Comparison of ENCODE assay signal across 15 mouse cellular contexts in the genomic region with DNA sequence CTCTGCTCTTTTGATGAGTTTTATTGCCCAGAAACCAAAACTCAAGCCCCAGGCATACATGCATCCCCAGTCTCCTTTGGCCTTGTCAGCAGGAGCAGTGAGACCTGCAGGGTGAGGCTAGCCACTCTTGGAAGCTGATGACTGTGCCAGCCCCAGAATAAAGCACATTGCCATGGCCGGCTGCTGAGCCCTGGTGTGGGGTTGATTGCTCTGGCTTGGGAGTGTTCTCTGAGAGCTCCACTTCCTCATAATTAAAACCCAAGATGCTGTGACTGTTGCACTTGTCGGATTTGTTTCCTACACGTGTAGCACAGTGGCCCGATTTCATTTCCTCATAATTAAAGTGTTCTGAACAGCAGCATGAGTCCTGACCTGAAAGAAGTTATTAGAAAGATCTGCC.
"Had no signal": no experiment of that assay in that cellular context is flagged by ENCODE, and none has a peak within 500 bp of the region (broad histone marks: within the 10 kb centered on the region; RNA-seq: fewer than 3 reads in every experiment).

No protein-coding gene starts in this region.

- H3K4me1 ChIP-seq: limb, embryonic 15.5 days; liver, embryonic 12.5 days; midbrain, embryonic 13.5 days; neural tube, embryonic 12.5 days had no signal

- H3K36me3 ChIP-seq: limb, embryonic 15.5 days; liver, embryonic 12.5 days; midbrain, embryonic 13.5 days; neural tube, embryonic 12.5 days had no signal

- DNase-seq: kidney, adult 9 months; kidney, postnatal 36 days; layer of hippocampus, adult 9-11 months; layer of hippocampus, postnatal 36 days; lung, embryonic 14.5 days; lung, postnatal 10 days; lung, postnatal 4 days; spleen, adult 18-20 months; thymus, adult 2 months; thymus, postnatal 25 days had no signal

- H3K27me3 ChIP-seq: limb, embryonic 15.5 days; liver, embryonic 12.5 days; midbrain, embryonic 13.5 days; neural tube, embryonic 12.5 days had no signal

- ATAC-seq: liver, embryonic 12.5 days; midbrain, embryonic 13.5 days had no signal

- H3K9ac ChIP-seq: limb, embryonic 15.5 days; liver, embryonic 12.5 days; lung, embryonic 14.5 days; midbrain, embryonic 13.5 days; neural tube, embryonic 12.5 days had no signal

- H3K4me3 ChIP-seq: limb, embryonic 15.5 days; liver, embryonic 12.5 days; midbrain, embryonic 13.5 days; neural tube, embryonic 12.5 days had no signal

- H3K27ac ChIP-seq: kidney, postnatal 0 days; limb, embryonic 15.5 days; liver, embryonic 12.5 days; midbrain, embryonic 13.5 days; neural tube, embryonic 12.5 days had no signal

- H3K4me2 ChIP-seq: limb, embryonic 15.5 days; liver, embryonic 12.5 days; lung, embryonic 14.5 days; midbrain, embryonic 13.5 days; neural tube, embryonic 12.5 days had no signal

- H3K9me3 ChIP-seq: limb, embryonic 15.5 days; liver, embryonic 12.5 days; midbrain, embryonic 13.5 days; neural tube, embryonic 12.5 days had no signal
